Mouse (Mus musculus) kidney, embryonic 15.5 days (tissue): ENCODE results near the gene Zmym6. TPM values are rescaled to one million over a fixed set of nuclear protein-coding genes. Genes with fewer than 3 reads are reported as not detected.

Source experiments
- ATAC-seq: fragments of 200-750 bp; cut with Nextera tagmentation; replicated peaks from 2 replicates; pipeline ENCODE4 v1.8.0; 2017; ENCODE audit warnings: moderate TSS enrichment; ENCODE audit not compliant: low FRiP score
- H3K27ac ChIP-seq: fragments of 300-500 bp; sonication (generic); 2 replicates; pipeline ENCODE4 v1.5.1; 2015; ENCODE audit warnings: mild to moderate bottlenecking, inconsistent platforms
- H3K27me3 ChIP-seq: fragments of 300-500 bp; sonication (generic); 2 replicates; pipeline ENCODE4 v1.6.1; 2015; ENCODE audit warnings: inconsistent platforms
- H3K36me3 ChIP-seq: fragments of 300-500 bp; sonication (generic); 2 replicates; pipeline ENCODE4 v1.6.1; 2015; ENCODE audit warnings: inconsistent platforms
- H3K4me1 ChIP-seq: fragments of 300-500 bp; sonication (generic); 2 replicates; pipeline ENCODE4 v1.6.1; 2015; ENCODE audit warnings: inconsistent platforms
- H3K4me2 ChIP-seq: fragments of 300-500 bp; sonication (generic); 2 replicates; pipeline ENCODE4 v1.6.1; 2015; ENCODE audit warnings: moderate library complexity, mild to moderate bottlenecking, inconsistent platforms
- H3K4me3 ChIP-seq: fragments of 300-500 bp; sonication (generic); replicated peaks from 2 replicates; pipeline ENCODE4 v1.5.1; 2015; ENCODE audit warnings: mild to moderate bottlenecking, inconsistent platforms
- H3K9ac ChIP-seq: fragments of 300-500 bp; sonication (generic); 2 replicates; pipeline ENCODE4 v1.6.1; 2015; ENCODE audit warnings: mild to moderate bottlenecking, inconsistent platforms
- H3K9me3 ChIP-seq: fragments of 300-500 bp; sonication (generic); replicated peaks from 2 replicates; pipeline ENCODE4 v1.6.1; 2016; ENCODE audit warnings: inconsistent platforms
- WGBS: fragments of 180-500 bp; shearing (Covaris S2); methylation state at CpG from one replicate; pipeline ENCODE4 v1.1.7; 2015; ENCODE audit warnings: mixed read lengths; 5-methylcytosine and 5-hydroxymethylcytosine counted together
- polyA plus RNA-seq: library from polyadenylated mRNA; unstranded; fragments of >200 nt; fragmentation: Nextera tagmentation; extraction: Ambion mirVana; gene quantifications from 2 replicates; pipeline ENCODE4 v1.2.1, GENCODE M21; 2015

Zmym6 gene
- polyA plus RNA-seq, 1 experiment from 2014 or later: 19.3 TPM

DNA sequence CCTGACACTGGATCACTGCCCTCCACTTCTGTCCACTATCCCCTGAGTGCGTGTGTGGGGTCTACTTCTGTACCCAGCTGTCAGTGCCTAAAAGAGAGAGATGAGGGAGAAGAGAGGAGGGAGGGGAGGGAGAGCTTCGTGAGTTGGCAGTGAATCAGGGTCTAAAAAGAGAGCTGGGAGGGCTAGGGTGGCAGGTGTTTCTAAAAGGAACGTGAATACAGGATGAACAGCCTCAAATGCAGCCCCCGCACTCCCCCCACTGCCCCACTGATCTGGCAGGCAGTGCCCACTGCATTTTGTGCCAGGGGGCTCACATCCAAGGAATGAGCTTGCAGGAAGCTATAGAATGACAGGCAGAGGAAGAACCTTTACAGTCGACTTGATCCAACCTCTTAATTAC lies 93.7 kb downstream of the Zmym6 start:
- WGBS: 42% methylated on average over 5 of the region's 5 CpGs
- no peaks in the 10 kb centered on the region for H3K36me3 ChIP-seq
- H3K9ac ChIP-seq: no peak overlapping the region
- H3K9me3 ChIP-seq: no peaks in the 10 kb centered on the region
- no peak overlapping the region for H3K4me2 ChIP-seq
- no peak for ATAC-seq
- no peak overlapping the region for H3K4me3 ChIP-seq
- H3K4me1 ChIP-seq: peaks cover 27% of the 10 kb centered on the region
- H3K27ac ChIP-seq: no peak overlapping the region
- peaks cover 83% of the 10 kb centered on the region for H3K27me3 ChIP-seq

- no peak for ATAC-seq
- 46% methylated on average over 4 of the region's 4 CpGs for WGBS
- Histone ChIP-seq H3K4me1 (peaks cover 27% of the 10 kb centered on the region), H3K36me3 (no peaks in the 10 kb centered on the region), H3K27me3 (peaks cover 78% of the 10 kb centered on the region), H3K27ac (no peak overlapping the region), H3K9me3 (no peaks in the 10 kb centered on the region), H3K9ac (no peak overlapping the region), H3K4me3 (no peak overlapping the region), H3K4me2 (no peak overlapping the region)
Observed at GRCm38 (mm10) chr4:127171341-127171905, 94.2 kb downstream of the Zmym6 start.

DNA sequence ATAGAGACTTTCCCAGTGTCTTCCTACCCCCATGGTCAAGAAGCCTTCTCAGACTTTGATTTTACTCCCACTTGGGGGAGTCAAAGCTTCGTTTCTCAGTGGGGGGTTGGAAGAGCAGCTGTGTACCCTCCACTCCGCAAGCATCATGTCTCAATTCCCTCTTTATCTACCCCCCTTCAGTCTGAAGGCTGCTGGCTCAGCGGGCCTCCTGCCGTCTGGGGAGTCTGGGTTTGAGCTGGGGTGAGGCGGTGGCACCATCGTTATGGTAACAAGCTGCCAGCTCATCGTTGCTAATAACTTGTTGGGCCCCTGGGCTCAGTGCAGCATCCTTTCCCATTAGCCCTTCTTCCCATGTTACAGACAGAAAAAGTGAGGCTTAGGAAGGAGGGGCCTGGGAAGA lies 94.9 kb downstream of the Zmym6 start:
- no peak for ATAC-seq

DNA sequence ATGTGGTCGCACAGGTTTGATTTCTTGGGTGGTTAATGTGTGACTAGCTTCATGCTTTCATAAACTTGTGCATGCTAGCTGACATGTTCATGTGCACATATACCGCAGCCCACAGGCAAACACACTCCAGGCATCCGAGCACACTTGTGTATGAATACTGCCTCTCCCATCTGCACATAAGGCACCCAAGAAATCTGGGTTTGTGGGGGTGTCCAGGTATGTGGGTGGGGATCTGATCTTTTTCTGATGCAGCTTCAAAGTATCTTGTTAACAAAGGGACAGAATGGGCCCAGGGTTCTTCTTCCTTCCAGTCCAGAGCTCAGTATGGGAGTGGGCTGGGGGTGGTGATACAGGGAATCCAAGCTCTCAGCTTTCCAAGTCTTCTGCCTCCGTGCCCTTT lies 95.4 kb downstream of the Zmym6 start:
- Histone ChIP-seq H3K4me1 (peaks cover 27% of the 10 kb centered on the region), H3K27ac (no peak overlapping the region), H3K36me3 (no peaks in the 10 kb centered on the region), H3K9me3 (no peaks in the 10 kb centered on the region), H3K4me3 (no peak overlapping the region), H3K9ac (no peak overlapping the region), H3K4me2 (no peak overlapping the region), H3K27me3 (peaks cover 66% of the 10 kb centered on the region)
- ATAC-seq: no peak
- 55% methylated on average over 4 of the region's 4 CpGs for WGBS

More for the DNA sequence above, 94.9 kb downstream of the Zmym6 start:
- H3K4me3 ChIP-seq: no peak overlapping the region
- H3K27me3 ChIP-seq: peaks cover 71% of the 10 kb centered on the region
- H3K36me3 ChIP-seq: no peaks in the 10 kb centered on the region
- H3K9me3 ChIP-seq: no peaks in the 10 kb centered on the region
- H3K9ac ChIP-seq: no peak overlapping the region
- H3K27ac ChIP-seq: no peak overlapping the region
- H3K4me2 ChIP-seq: no peak overlapping the region
- WGBS: 39% methylated on average over 7 of the region's 7 CpGs
- peaks cover 27% of the 10 kb centered on the region for H3K4me1 ChIP-seq

GRCm38 (mm10) chr4:127173461-127173860 lies 96.3 kb downstream of the Zmym6 start:
- no peak for ATAC-seq
- WGBS: under 1% methylated on average over 8 of the region's 8 CpGs
- H3K36me3 ChIP-seq: no peaks in the 10 kb centered on the region

More at GRCm38 (mm10) chr4:127173461-127173860, 96.3 kb downstream of the Zmym6 start:
- no peak overlapping the region for H3K9ac ChIP-seq
- peaks cover 63% of the 10 kb centered on the region for H3K27me3 ChIP-seq
- no peaks in the 10 kb centered on the region for H3K9me3 ChIP-seq
- H3K27ac ChIP-seq: no peak overlapping the region
- H3K4me1 ChIP-seq: peaks cover 21% of the 10 kb centered on the region
- no peak overlapping the region for H3K4me2 ChIP-seq
- no peak overlapping the region for H3K4me3 ChIP-seq

Other genes starting within 250 kb of the Zmym6 start
- 19.8 and 20.3 TPM in 2 replicates for gene Zmym4, start 109.2 kb upstream of the Zmym6 start, polyA plus RNA-seq
- 88.3 and 93.6 TPM in 2 replicates for gene Sfpq, start 56.1 kb upstream of the Zmym6 start, polyA plus RNA-seq
- 19.4 and 19.8 TPM in 2 replicates for gene Zmym1, start 16.2 kb upstream of the Zmym6 start, polyA plus RNA-seq
- 23.8 and 26.1 TPM in 2 replicates for gene Tmem35b, start 46.3 kb downstream of the Zmym6 start, polyA plus RNA-seq
- gene Dlgap3, start 91.8 kb downstream of the Zmym6 start, polyA plus RNA-seq: 0.69 and 0.70 TPM in 2 replicates
- 65.6 and 66.3 TPM in 2 replicates for gene Smim12, start 166.4 kb downstream of the Zmym6 start, polyA plus RNA-seq
- 24.9 and 30.5 TPM in 2 replicates for gene Gja4, start 236.7 kb downstream of the Zmym6 start, polyA plus RNA-seq